Mouse (Mus musculus): ENCODE data around the gene Osgin1.

The Osgin1 gene

DNA sequence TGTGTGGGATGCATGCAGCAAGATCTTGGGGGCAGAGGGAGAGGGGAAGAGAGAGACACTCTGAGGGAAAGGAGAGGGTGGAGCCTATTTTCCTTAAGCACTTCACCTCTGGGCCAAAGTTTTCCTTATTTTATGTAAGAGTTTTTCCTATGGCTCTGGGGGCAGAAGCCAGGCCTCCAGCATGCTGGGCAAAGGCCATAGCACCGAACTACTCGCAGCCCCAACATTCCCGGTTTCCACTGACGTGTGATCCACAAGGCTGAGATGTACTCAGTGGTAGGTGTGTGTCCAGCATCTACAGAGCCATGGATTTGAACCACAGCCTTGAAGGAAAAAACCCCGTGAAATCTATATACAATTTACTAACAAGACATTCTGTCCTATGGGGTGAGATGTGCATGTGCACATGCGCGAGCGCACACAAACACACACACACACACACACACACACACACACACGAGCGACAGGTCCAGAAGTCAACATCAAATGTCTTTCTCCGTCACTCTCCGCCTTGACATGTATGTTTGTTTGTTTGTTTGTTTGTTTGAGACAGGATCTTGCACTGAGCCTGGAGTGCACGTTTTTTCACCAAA, at the start of gene Osgin1:
Osgin1 (plus strand) TSS at position 543 of the 593 bp plus-strand sequence.
- DNase-seq (ENCODE audit: low read depth), result no peak

DNA sequence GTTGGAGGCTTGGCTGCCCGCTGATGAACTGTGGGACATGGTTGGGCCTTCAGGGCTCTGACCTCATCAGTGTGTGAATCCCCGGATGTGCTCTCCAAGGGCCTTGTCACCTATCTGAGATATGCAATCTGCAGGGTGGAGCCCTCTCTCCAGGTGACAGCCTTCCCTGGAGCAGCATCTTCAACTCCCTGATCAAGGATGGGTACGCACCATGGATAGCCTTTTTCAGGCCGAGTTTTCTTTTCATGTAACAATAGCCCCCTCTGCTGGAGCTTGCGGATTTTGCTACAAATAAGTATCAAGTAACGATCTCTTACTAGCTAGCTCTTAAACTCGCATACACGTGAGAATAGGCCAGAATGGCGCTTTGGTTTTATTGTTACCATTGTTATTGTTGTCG, 49.4 kb upstream of the Osgin1 start:
- DNase-seq (ENCODE audit: low read depth), result peak; percentile 72

GRCm38 (mm10) chr8:119385854-119386253, 48.1 kb upstream of the Osgin1 start:
- DNase-seq (ENCODE audit: low read depth), result no peak

DNA sequence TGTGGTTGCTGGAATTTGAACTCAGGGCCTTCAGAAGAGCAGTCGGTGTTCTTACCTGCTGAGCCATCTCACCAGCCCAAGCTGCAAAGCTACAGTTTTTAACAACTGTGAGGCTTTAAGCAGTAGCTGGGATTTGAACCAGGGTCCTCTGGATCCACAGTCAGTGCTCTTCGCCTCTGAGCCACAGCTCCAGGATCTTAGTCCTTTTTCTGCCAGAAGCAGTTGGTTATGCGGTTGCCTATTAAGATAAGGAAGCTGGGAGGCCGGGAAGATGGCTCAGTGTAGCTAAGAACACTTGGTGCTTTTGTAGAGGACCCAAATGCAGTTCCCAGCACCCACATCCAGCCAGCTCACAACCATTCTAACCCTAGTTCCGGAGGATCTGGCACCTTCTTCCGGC, 46.9 kb upstream of the Osgin1 start:
- no peak for DNase-seq (ENCODE audit: low read depth)

GRCm38 (mm10) chr8:119394097-119394496, 39.8 kb upstream of the Osgin1 start:
- no peak for DNase-seq (ENCODE audit: low read depth)

DNA sequence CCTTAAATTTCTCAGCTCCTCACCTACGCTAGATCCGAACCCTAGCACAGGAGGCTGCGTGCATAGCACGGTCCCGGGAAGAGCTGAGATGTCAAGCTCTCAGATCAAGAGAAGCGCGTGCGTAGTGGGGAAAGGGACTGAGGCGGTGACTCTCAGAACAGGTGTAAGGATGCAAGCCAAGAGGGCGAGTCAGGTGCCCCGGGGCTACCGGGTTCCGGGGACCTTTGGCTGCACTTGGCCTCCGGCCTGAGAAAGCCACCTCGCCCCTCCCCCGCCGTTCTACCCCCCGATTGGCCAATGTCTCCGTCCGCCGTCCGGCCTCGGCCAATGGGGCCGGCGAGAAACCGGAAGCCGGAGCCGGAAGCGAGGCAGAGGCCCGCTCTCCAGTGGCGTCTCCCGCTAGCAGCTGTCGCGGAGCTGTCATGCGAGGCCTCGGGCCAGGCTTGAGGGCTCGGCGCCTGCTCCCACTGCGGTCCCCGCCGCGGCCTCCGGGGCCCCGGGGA, 39.3 kb upstream of the Osgin1 start, which contains the start of gene Mlycd:
Mlycd (plus strand) TSS at position 355 of the 503 bp plus-strand sequence.
- DNase-seq (ENCODE audit: low read depth), result peak; percentile 80

- no peak for DNase-seq (ENCODE audit: low read depth)
Measured at GRCm38 (mm10) chr8:119395072-119395950, 38.6 kb upstream of the Osgin1 start.

DNA sequence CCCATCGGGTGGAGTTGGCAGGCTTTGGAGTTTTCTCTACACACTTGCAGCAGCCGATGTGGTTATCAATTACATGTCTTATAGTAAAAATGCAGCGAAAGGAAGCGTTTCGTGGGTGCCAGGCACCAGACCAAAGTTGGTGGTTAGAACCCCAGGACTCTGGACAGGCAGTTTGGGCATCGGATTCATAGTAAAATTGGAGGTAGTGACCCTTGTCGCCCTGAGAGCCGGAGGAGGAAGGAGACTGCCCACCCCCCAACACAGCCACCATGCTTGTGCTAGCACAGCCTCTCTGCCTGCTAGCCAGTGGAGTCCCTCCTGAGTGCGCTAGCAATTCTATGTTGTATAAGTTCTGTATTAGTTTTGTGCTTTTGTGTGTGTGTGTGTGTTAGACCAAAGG, 35.4 kb upstream of the Osgin1 start:
- DNase-seq (ENCODE audit: low read depth), result no peak

- DNase-seq (ENCODE audit: low read depth), result no peak
Measured at GRCm38 (mm10) chr8:119399255-119399654, 34.7 kb upstream of the Osgin1 start.

DNA sequence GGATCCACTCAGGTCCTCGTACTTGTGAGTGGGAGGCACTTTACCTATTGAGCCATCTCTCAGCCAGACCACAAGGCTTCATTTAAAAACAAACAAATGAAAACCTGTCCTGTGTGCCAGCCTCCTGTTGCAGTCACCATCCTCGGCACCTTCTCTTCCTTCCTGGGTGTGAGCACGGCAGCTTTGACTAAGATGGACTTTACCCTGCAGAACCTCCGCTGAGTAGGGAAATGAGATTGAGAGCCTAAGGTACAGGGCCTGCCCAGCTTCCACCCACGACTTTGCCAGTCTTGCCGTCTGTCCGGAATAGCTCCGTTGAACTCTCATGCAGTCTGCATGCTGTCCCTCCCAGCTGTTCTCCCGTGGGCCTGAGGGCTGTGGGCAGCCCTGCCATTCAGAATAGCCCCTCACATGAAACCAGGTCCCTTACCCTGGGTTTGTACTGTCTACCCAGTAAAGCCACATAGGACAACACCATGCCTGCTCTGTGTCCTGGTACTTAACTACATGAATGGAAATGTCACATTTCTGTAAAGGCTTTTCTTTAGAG, 33.7 kb upstream of the Osgin1 start:
- DNase-seq (ENCODE audit: low read depth), result no peak

GRCm38 (mm10) chr8:119400904-119401303, 33.0 kb upstream of the Osgin1 start:
- DNase-seq (ENCODE audit: low read depth), result no peak

- no peak for DNase-seq (ENCODE audit: low read depth)
Measured at GRCm38 (mm10) chr8:119403912-119404311, 30.0 kb upstream of the Osgin1 start.

GRCm38 (mm10) chr8:119404648-119405047, 29.3 kb upstream of the Osgin1 start:
- no peak for DNase-seq (ENCODE audit: low read depth)

GRCm38 (mm10) chr8:119408311-119408710, 25.6 kb upstream of the Osgin1 start:
- DNase-seq (ENCODE audit: low read depth), result no peak

DNA sequence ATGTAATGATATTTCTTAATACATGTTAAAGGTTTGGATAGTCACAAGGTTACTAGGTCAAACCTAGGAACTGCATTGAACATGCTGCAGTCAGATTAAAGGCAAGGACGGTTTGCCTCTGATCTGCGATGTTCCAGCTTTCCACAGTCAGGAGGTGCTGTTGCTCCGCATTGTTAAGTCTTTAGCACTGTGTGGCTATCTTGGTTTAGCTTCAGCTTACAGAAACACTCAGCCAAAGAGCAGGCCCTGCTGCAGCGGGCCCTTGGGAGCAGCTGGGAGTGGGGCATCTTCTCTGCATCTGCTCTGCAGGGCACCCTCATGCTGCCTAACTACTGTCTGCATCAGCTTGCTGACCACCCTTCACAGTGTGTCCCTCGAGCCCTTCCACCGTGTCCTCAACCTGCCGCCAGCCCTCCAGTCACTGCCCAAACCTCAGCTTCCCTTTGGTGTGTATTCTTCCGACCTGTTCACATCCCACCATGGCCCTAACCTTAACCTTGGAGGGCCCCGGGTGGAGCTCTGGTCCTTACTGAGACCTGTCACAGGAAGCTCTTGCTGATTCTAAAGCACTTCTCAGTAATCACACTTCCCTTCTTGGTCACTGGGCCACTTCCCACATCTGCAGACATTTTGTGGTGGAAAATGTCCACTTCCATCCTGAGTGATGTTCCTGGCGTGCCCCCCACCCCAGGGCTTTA, 21.7 kb upstream of the Osgin1 start:
- no peak for DNase-seq (ENCODE audit: low read depth)

DNA sequence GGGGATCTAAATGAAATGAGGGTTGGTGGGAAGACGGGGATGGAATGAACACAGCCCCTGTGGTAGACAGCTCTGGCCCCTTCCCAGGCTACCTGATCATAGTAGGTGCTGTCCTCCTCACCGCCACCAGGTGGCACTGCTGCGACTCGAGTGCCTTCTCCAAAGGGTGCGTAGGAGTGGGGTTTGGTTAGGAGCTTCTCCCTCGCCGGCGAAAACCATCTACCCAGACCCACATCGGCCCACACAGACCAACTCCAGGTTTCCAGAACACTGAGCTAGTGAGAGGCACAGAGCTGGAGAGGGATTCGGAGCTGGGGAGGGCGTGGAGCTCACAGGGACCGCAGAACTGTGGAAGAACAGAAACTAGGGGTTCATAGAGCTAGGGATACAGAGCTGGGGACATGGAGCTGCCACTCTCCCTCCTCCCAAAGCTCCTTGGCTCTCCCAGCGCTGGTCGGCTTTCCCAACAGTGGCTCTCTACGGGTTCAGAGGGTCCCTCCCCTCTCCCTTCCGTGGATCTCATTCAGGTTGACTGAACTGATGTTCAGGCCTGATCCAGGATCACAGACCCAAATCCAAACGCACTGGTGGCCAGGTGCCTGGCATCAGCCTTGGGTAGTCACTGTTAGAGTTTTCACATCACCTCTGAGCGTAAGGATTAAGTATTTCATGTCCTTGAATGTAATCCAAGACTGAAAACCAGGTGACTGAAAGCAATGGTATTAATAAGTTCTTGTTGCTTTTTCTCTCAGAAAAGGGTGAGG, 21.0 kb upstream of the Osgin1 start:
- DNase-seq (ENCODE audit: low read depth), result peak; percentile 80

DNA sequence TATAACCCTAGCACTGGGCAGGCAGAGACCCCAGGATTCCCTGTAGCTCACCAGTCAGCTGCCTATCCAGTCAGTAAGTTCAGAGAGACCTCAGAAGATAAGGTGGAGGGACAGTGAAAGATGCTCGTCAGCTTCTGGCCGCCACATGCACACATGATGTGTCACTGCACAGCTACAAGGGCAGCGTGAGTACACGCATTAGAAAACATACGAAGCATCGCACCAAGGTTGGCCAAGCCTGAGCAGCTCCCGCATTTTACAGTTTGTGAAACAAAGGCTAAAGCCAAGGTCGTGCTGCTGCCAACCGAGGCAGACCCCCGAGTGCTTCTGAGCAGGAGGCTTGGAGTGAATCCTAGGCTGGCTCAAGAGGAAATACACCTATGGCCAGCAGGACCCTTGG, 20.3 kb upstream of the Osgin1 start:
- DNase-seq (ENCODE audit: low read depth), result no peak

DNA sequence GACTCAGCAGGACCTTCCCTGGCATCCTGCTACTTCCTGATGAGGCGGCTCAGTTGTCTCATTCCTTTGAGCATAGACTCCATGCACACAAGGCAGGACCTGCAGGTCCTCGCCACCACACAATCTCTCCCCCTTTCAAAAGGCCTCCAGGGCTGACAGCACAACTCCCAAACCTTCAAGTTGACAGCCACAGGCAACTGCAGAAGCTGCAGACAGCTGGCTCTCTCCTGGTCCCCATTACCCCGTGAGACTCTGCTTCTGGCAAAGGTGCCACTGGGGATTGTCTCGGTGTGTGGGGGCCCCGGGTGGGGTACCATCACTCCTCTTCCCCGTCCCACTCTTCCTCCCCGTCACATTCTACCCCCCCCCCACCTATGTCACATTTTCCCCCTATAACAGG, 13.6 kb upstream of the Osgin1 start:
- no peak for DNase-seq (ENCODE audit: low read depth)

- DNase-seq (ENCODE audit: low read depth), result no peak
Measured at GRCm38 (mm10) chr8:119421603-119422122, 12.3 kb upstream of the Osgin1 start.

DNA sequence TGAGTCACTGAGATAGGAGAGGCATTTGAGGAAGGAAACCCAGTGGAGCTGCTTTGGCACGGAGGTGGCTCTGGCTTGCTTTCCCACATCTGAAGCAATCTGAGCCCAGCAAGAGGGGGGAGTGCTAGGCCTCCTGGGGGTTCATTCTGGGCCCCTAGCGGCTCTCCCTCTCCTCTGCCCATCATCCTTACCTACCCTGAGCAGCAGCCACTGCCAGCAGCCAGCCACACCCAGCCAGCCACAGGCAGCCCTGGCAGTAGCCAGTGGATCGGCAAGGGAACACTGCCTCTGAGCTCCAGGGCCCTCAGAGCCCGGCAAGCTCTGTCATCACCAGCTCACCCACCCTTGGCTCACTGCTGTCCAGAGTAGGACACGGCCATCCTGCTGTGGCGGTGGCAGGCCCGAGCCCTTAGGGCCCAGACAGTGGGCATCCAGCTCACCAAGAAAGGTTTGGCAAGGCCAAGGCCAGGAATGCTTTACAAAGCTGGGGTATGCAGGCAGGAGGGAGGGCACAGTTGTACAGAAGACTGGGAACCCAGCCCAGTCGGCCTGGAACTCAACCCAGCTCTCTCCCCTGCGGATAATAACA, 11.7 kb upstream of the Osgin1 start:
- DNase-seq (ENCODE audit: low read depth), result no peak

DNA sequence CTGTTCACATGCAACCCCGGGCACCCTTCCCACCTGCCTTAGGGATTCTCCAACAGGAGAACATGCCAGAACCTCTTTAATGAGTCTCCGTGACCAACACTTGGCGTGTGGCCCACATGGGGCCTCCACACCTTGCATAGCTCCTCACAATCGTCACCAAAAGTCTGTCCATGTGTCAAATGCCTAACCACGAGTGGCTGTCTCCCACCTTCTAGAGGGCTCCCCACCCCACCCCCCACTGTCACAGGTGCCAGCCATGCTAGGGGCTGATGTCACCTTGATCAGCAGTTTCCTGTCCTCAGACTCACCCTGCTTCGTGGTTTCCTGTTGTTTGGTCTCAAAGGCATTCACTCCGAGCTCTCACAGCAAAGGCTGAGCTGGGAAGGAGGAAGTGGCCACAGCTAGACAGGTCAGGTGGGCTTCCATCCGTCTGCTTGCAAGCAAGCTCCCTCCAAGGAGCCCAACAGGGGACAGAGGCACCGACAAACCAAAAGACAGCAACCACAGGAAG, 10.2 kb upstream of the Osgin1 start:
- peak; percentile 71 for DNase-seq (ENCODE audit: low read depth)

All from c-Kit-positive CD71-negative TER-119-negative erythroid progenitor cells, embryonic 14.5 days (primary cell).